Mouse (Mus musculus) hindbrain, embryonic 14.5 days (tissue): ENCODE results near the gene Pdzd7. TPM values are rescaled to one million over a fixed set of nuclear protein-coding genes. Genes with fewer than 3 reads are reported as not detected.

Experiments used
- ATAC-seq: fragments of 200-750 bp; cut with Nextera tagmentation; 2 replicates; pipeline ENCODE4 v1.8.0; 2017; ENCODE audit warnings: moderate number of reproducible peaks, mild to moderate bottlenecking, moderate TSS enrichment, moderate library complexity; ENCODE audit not compliant: low FRiP score
- DNase-seq: peaks from one replicate; pipeline ENCODE4 v3.0.0-alpha.2; 2015; ENCODE audit warnings: low spot score
- H3K27ac ChIP-seq: fragments of 300-500 bp; sonication (generic); 2 replicates; pipeline ENCODE4 v1.5.1; 2014; ENCODE audit warnings: mild to moderate bottlenecking, moderate library complexity
- H3K27me3 ChIP-seq: fragments of 300-500 bp; sonication (generic); 2 replicates; pipeline ENCODE4 v1.6.1; 2014; ENCODE audit warnings: mild to moderate bottlenecking, low read length, mixed read lengths; ENCODE audit not compliant: control insufficient read depth, insufficient read depth
- H3K36me3 ChIP-seq: fragments of 300-500 bp; sonication (generic); replicated peaks from 2 replicates; pipeline ENCODE4 v1.6.1; 2014; ENCODE audit not compliant: control insufficient read depth, insufficient read depth
- H3K4me1 ChIP-seq: fragments of 300-500 bp; sonication (generic); replicated peaks from 2 replicates; pipeline ENCODE4 v1.6.1; 2014; ENCODE audit warnings: antibody characterized with exemption, low read length, mixed read lengths; ENCODE audit not compliant: control insufficient read depth, insufficient read depth
- H3K4me2 ChIP-seq: fragments of 300-500 bp; sonication (generic); replicated peaks from 2 replicates; pipeline ENCODE4 v1.6.1; 2014; ENCODE audit warnings: mild to moderate bottlenecking, moderate library complexity
- H3K4me3 ChIP-seq: fragments of 300-500 bp; sonication (generic); replicated peaks from 2 replicates; pipeline ENCODE4 v1.5.1; 2014; ENCODE audit warnings: mild to moderate bottlenecking, low read length
- H3K9ac ChIP-seq: fragments of 300-500 bp; sonication (generic); 2 replicates; pipeline ENCODE4 v1.6.1; 2014
- H3K9me3 ChIP-seq: fragments of 300-500 bp; sonication (generic); 2 replicates; pipeline ENCODE4 v1.6.1; 2016; ENCODE audit warnings: low read length; ENCODE audit not compliant: control insufficient read depth
- WGBS: fragments of 180-500 bp; shearing (Covaris S2); extraction: QIAGEN DNeasy Blood & Tissue Kit; methylation state at CpG from one replicate; pipeline ENCODE4 v1.1.7; 2014; 5-methylcytosine and 5-hydroxymethylcytosine counted together
- polyA plus RNA-seq: library from polyadenylated mRNA; unstranded; fragments of >200 nt; fragmentation: Nextera tagmentation; extraction: Ambion mirVana; gene quantifications from 2 replicates; pipeline ENCODE4 v1.2.1, GENCODE M21; 2014

The Pdzd7 gene
- polyA plus RNA-seq, 1 experiment from 2014 or later = 2.5 TPM

GRCm38 (mm10) chr19:45076586-45077510, 31.3 kb upstream of the Pdzd7 start:
- ATAC-seq (no peak), DNase-seq (peak; percentile 45)
- Histone ChIP-seq H3K4me1 (peaks cover 28% of the 10 kb centered on the region), H3K4me3 (peak overlapping the region; percentile 30), H3K9me3 (no peaks in the 10 kb centered on the region), H3K27me3 (peaks cover 74% of the 10 kb centered on the region), H3K4me2 (peak overlapping the region; percentile 52), H3K36me3 (no peaks in the 10 kb centered on the region), H3K9ac (peak overlapping the region; percentile 32), H3K27ac (no peak overlapping the region)
- WGBS = under 1% methylated on average over 62 of the region's 62 CpGs

- Histone ChIP-seq H3K4me3 (peak overlapping the region; percentile 30), H3K9ac (peak overlapping the region; percentile 32), H3K36me3 (no peaks in the 10 kb centered on the region), H3K4me2 (peak overlapping the region; percentile 91), H3K9me3 (no peaks in the 10 kb centered on the region), H3K4me1 (peaks cover 28% of the 10 kb centered on the region), H3K27me3 (peaks cover 73% of the 10 kb centered on the region), H3K27ac (no peak overlapping the region)
- ATAC-seq = no peak
- no peak for DNase-seq
- WGBS = 8% methylated on average over 17 of the region's 17 CpGs
Observed at GRCm38 (mm10) chr19:45076036-45076575, 30.6 kb upstream of the Pdzd7 start.

- H3K4me3 ChIP-seq = peak overlapping the region; percentile 57
- H3K27me3 ChIP-seq = peaks cover 69% of the 10 kb centered on the region
- H3K27ac ChIP-seq = no peak overlapping the region
- peak overlapping the region; percentile 74 for H3K9ac ChIP-seq
- WGBS = under 1% methylated on average over 32 of the region's 32 CpGs
- DNase-seq (peak; percentile 40), ATAC-seq (peak; percentile 46; the same call in 1 of the 2 replicates)
- peak overlapping the region; percentile 91 for H3K4me2 ChIP-seq
- no peaks in the 10 kb centered on the region for H3K36me3 ChIP-seq
- H3K9me3 ChIP-seq = no peaks in the 10 kb centered on the region
- H3K4me1 ChIP-seq = peaks cover 21% of the 10 kb centered on the region
Observed at GRCm38 (mm10) chr19:45075323-45076035, 30.0 kb upstream of the Pdzd7 start.

GRCm38 (mm10) chr19:45074580-45075322, 29.2 kb upstream of the Pdzd7 start, which contains the start of gene Kazald1:
Gene Kazald1 (plus strand): TSS chr19:45075241.
- peak within 1 kb of the TSS; percentile 57 for H3K4me3 ChIP-seq
- ATAC-seq (peak; percentile 84), DNase-seq (peak; percentile 97)
- H3K27ac ChIP-seq = peak within 1 kb of the TSS; percentile 90
- no peaks in the 10 kb centered on the region for H3K36me3 ChIP-seq
- peak within 1 kb of the TSS; percentile 91 for H3K4me2 ChIP-seq
- under 1% methylated on average over 45 of the region's 45 CpGs for WGBS
- H3K27me3 ChIP-seq = peaks cover 64% of the 10 kb centered on the region
- H3K9me3 ChIP-seq = no peaks in the 10 kb centered on the region
- peaks cover 14% of the 10 kb centered on the region for H3K4me1 ChIP-seq
- H3K9ac ChIP-seq = peak within 1 kb of the TSS; percentile 74

GRCm38 (mm10) chr19:45073871-45074542, 28.5 kb upstream of the Pdzd7 start:
- Histone ChIP-seq H3K9me3 (no peaks in the 10 kb centered on the region), H3K4me2 (peak overlapping the region; percentile 91), H3K4me1 (peaks cover 13% of the 10 kb centered on the region), H3K27me3 (peaks cover 56% of the 10 kb centered on the region), H3K36me3 (no peaks in the 10 kb centered on the region), H3K4me3 (peak overlapping the region; percentile 57), H3K9ac (peak overlapping the region; percentile 74), H3K27ac (peak overlapping the region; percentile 90; the same call in 1 of the 2 replicates)
- ATAC-seq = 0 out of 2 replicates have a peak, but pooled peaks have one; percentile 28
- 9% methylated on average over 20 of the region's 20 CpGs for WGBS
- DNase-seq = peak; percentile 83

GRCm38 (mm10) chr19:45067758-45068510, 22.4 kb upstream of the Pdzd7 start:
- no peak overlapping the region for H3K4me2 ChIP-seq
- H3K27ac ChIP-seq = no peak overlapping the region
- no peaks in the 10 kb centered on the region for H3K9me3 ChIP-seq
- H3K27me3 ChIP-seq = peaks cover 59% of the 10 kb centered on the region
- H3K36me3 ChIP-seq = no peaks in the 10 kb centered on the region
- ATAC-seq (no peak), DNase-seq (no peak)
- 81% methylated on average over 7 of the region's 7 CpGs for WGBS
- no peak overlapping the region for H3K4me3 ChIP-seq
- 0 out of 2 replicates have a peak, but pooled peaks cover 4% of the 10 kb centered on the region for H3K4me1 ChIP-seq
- H3K9ac ChIP-seq = no peak overlapping the region

- no peak overlapping the region for H3K27ac ChIP-seq
- WGBS = 21% methylated on average over 17 of the region's 17 CpGs
- no peak for ATAC-seq
- 0 out of 2 replicates have a peak, but pooled peaks cover 4% of the 10 kb centered on the region for H3K4me1 ChIP-seq
- H3K36me3 ChIP-seq = no peaks in the 10 kb centered on the region
- H3K4me2 ChIP-seq = no peak overlapping the region
- no peaks in the 10 kb centered on the region for H3K9me3 ChIP-seq
- no peak overlapping the region for H3K9ac ChIP-seq
- H3K4me3 ChIP-seq = no peak overlapping the region
- no peak for DNase-seq
- peaks cover 56% of the 10 kb centered on the region for H3K27me3 ChIP-seq
Observed at GRCm38 (mm10) chr19:45067170-45067569, 21.7 kb upstream of the Pdzd7 start.

GRCm38 (mm10) chr19:45065226-45065625, 19.7 kb upstream of the Pdzd7 start:
- no peak for DNase-seq
- 2% methylated on average over 20 of the region's 21 CpGs for WGBS
- Histone ChIP-seq H3K9ac (no peak overlapping the region), H3K4me3 (no peak overlapping the region), H3K4me1 (0 out of 2 replicates have a peak, but pooled peaks cover 4% of the 10 kb centered on the region), H3K4me2 (0 out of 2 replicates have a peak overlapping the region, but pooled peaks have one; percentile 2), H3K27me3 (peaks cover 45% of the 10 kb centered on the region), H3K36me3 (no peaks in the 10 kb centered on the region), H3K9me3 (no peaks in the 10 kb centered on the region), H3K27ac (no peak overlapping the region)
- no peak for ATAC-seq
